Mouse (Mus musculus): Measurements from ENCODE around the gene Cldn19.

- TF ChIP-seq CTCF (IDR thresholded peaks at IDR 0.05): no peak
- no peak for TF ChIP-seq EP300 (IDR thresholded peaks at IDR 0.05)
These were observed 16.6 kb upstream of the Cldn19 start for GRCm38 (mm10) chr4:119238661-119239060.

All from lung, postnatal 0 days (tissue).